ENCODE assay signal across 8 mouse cellular contexts in genomic region chr3:69004055-69004436, GRCm38 (mm10). TPM values are rescaled to one million over a fixed set of nuclear protein-coding genes. Genes with fewer than 3 reads are reported as not detected.
A peak's percentile ranks its signal among the peaks of the same experiment; 100 is the strongest.
DNase-seq lines count a peak whose midpoint lies in the region; ATAC-seq and TF ChIP-seq lines count a peak whose summit lies in the region.

No protein-coding gene starts in this region.

- WGBS in heart, embryonic 15.5 days: 0% methylated on average over 7 of the region's 7 CpGs
- WGBS in forebrain, postnatal 0 days: under 1% methylated on average over 7 of the region's 7 CpGs
- WGBS in macrophage (ENCODE audit: missing documents): 3% methylated on average over 7 of the region's 7 CpGs

- no peak; a peak in 1 of 6 replicates for TF ChIP-seq CTCF in MEL (IDR thresholded peaks at IDR 0.05 in 2 of 3, conservative IDR thresholded peaks at IDR 0.05 in 1 of 3; ENCODE audit: control insufficient read depth in 1 of 3, insufficient read depth in 1 of 3, low read depth in 2 of 3, low read length in 3 of 3, poor library complexity in 1 of 3, severe bottlenecking in 1 of 3)
- TF ChIP-seq CTCF in forebrain, postnatal 0 days (IDR thresholded peaks at IDR 0.05; ENCODE audit: low read depth): peak; percentile 52

- DNase-seq in heart, adult 8-10 months (ENCODE audit: low spot score): no peak
- DNase-seq in MEL (ENCODE audit: low read depth, low spot score): no peak
- no peak for DNase-seq in forebrain, postnatal 0 days
- DNase-seq in cerebellum, adult 11 months: no peak
- no peak for DNase-seq in frontal cortex, postnatal 25 days (ENCODE audit: low spot score in 2 of 2)
- no peak for DNase-seq in right cerebral cortex, postnatal 36 days (ENCODE audit: low spot score in 2 of 2)

- H3K27ac ChIP-seq in heart, embryonic 15.5 days: peak overlapping the region; percentile 96
- peak overlapping the region; percentile 30 for H3K27ac ChIP-seq in MEL (ENCODE audit: control insufficient read depth, low read depth, low read length)
- H3K27ac ChIP-seq in forebrain, postnatal 0 days (ENCODE audit: low read depth, low read length): peak overlapping the region; percentile 62; the same call in 1 of the 2 replicates
- peak overlapping the region; percentile 93; the same call in 1 of the 2 replicates for H3K27ac ChIP-seq in macrophage

- H3K27me3 ChIP-seq in heart, embryonic 15.5 days: no peaks in the 10 kb centered on the region
- no peaks in the 10 kb centered on the region for H3K27me3 ChIP-seq in MEL (ENCODE audit: control insufficient read depth in 1 of 2, insufficient read depth in 2 of 2, low read length in 2 of 2)
- H3K27me3 ChIP-seq in forebrain, postnatal 0 days (ENCODE audit: insufficient read depth, low read length): no peaks in the 10 kb centered on the region

- H3K4me3 ChIP-seq in heart, embryonic 15.5 days: peak overlapping the region; percentile 93
- H3K4me3 ChIP-seq in MEL (ENCODE audit: control insufficient read depth in 1 of 2, insufficient read depth in 1 of 2, low read depth in 2 of 2, low read length in 2 of 2): peak overlapping the region; percentile 86 to 94
- peak overlapping the region; percentile 91 for H3K4me3 ChIP-seq in forebrain, postnatal 0 days (ENCODE audit: low read depth, low read length)
- H3K4me3 ChIP-seq in macrophage (ENCODE audit: inconsistent target): peak overlapping the region; percentile 94

- H3K4me1 ChIP-seq in heart, embryonic 15.5 days (replicated peaks): peaks cover 15% of the 10 kb centered on the region
- peaks cover 2 to 10% of the 10 kb centered on the region in 2 experiments; a peak in 2 of 4 replicates for H3K4me1 ChIP-seq in MEL (ENCODE audit: control insufficient read depth in 1 of 2, insufficient read depth in 2 of 2, low read length in 2 of 2)
- peaks cover 9% of the 10 kb centered on the region; the same call in 1 of the 2 replicates for H3K4me1 ChIP-seq in forebrain, postnatal 0 days (ENCODE audit: insufficient read depth)

- peaks cover 38% of the 10 kb centered on the region for H3K79me2 ChIP-seq in MEL (ENCODE audit: control insufficient read depth, insufficient read depth, low read length, poor library complexity)
- H3K79me2 ChIP-seq in macrophage (ENCODE audit: inconsistent target): peaks cover 55% of the 10 kb centered on the region

- TF ChIP-seq RAD21 in MEL (IDR thresholded peaks at IDR 0.05; ENCODE audit: low read depth, low read length): no peak

- H3K36me3 ChIP-seq in heart, embryonic 15.5 days: no peaks in the 10 kb centered on the region
- H3K36me3 ChIP-seq in MEL (ENCODE audit: control insufficient read depth in 1 of 2, insufficient read depth in 2 of 2, low read length in 2 of 2) (peaks cover 13 to 18% of the 10 kb centered on the region in 2 experiments), macrophage (ENCODE audit: inconsistent target) (no peaks in the 10 kb centered on the region)
- H3K36me3 ChIP-seq in forebrain, postnatal 0 days (ENCODE audit: insufficient read depth): no peaks in the 10 kb centered on the region

- H3K4me2 ChIP-seq in heart, embryonic 15.5 days: peak overlapping the region; percentile 73
- peak overlapping the region; percentile 61 for H3K4me2 ChIP-seq in forebrain, postnatal 0 days (ENCODE audit: low read depth)

- no peak for ATAC-seq in heart, embryonic 15.5 days (replicated peaks; ENCODE audit: insufficient number of reproducible peaks, insufficient read depth, low FRiP score, low read depth)
- peak; percentile 12 for ATAC-seq in forebrain, postnatal 0 days

- H3K9me3 ChIP-seq in heart, embryonic 15.5 days (replicated peaks): no peaks in the 10 kb centered on the region
- H3K9me3 ChIP-seq in MEL (replicated peaks; ENCODE audit: insufficient read depth, low read length): no peaks in the 10 kb centered on the region
- no peaks in the 10 kb centered on the region for H3K9me3 ChIP-seq in forebrain, postnatal 0 days (ENCODE audit: low read length)

- H3K9ac ChIP-seq in heart, embryonic 15.5 days: peak overlapping the region; percentile 60
- peak overlapping the region; percentile 90 for H3K9ac ChIP-seq in MEL (ENCODE audit: control insufficient read depth, low read depth, low read length, poor library complexity, severe bottlenecking)
- H3K9ac ChIP-seq in forebrain, postnatal 0 days: peak overlapping the region; percentile 51

- TF ChIP-seq EP300 in MEL (IDR thresholded peaks at IDR 0.05; ENCODE audit: low read depth in 1 of 2, low read length in 2 of 2): no peak

- TF ChIP-seq POLR2A in MEL (IDR thresholded peaks at IDR 0.05; ENCODE audit: control insufficient read depth in 1 of 2, insufficient read depth in 1 of 2, low read depth in 1 of 2, low read length in 2 of 2, poor library complexity in 1 of 2): no peak

TF ChIP-seq in MEL, 35 proteins besides CTCF, POLR2A, EP300 and RAD21:
- TF ChIP-seq MYC (IDR thresholded peaks at IDR 0.05; ENCODE audit: low read depth, low read length) (no peak), ZKSCAN1 (IDR thresholded peaks at IDR 0.05; ENCODE audit: low read depth, low read length) (no peak), UBTF (IDR thresholded peaks at IDR 0.05; ENCODE audit: borderline replicate concordance, insufficient read depth, low read depth, low read length) (no peak), SMC3 (IDR thresholded peaks at IDR 0.05; ENCODE audit: low read depth, low read length) (no peak), KAT2A (conservative IDR thresholded peaks at IDR 0.05; ENCODE audit: low read depth, low read length) (no peak), TCF12 (IDR thresholded peaks at IDR 0.05; ENCODE audit: low read depth, low read length) (no peak; the same call in 1 of the 2 replicates), HCFC1 (IDR thresholded peaks at IDR 0.05; ENCODE audit: low read depth, low read length) (no peak), SIN3A (IDR thresholded peaks at IDR 0.05; ENCODE audit: low read length) (no peak), NRF1 (IDR thresholded peaks at IDR 0.05; ENCODE audit: insufficient read depth, low read depth, low read length, poor library complexity, severe bottlenecking) (no peak), E2F4 (IDR thresholded peaks at IDR 0.05; ENCODE audit: borderline replicate concordance, low read depth, low read length) (no peak)

RNA-seq across cellular contexts. Expression of gene Ift80, which starts 0.3 kb away (rescaled TPM):
- polyA plus RNA-seq in heart, embryonic 15.5 days (2015; fragmentation: Nextera tagmentation; extraction: Ambion mirVana): 8.4 and 10.0 TPM in 2 replicates
- 1 to 10 TPM; 3.9 to 8.2 (median 5.2) TPM for total RNA-seq in heart, adult 8-10 months (2022)
- total RNA-seq in MEL (2012; rRNA removed): 4.6 and 6.3 TPM in 2 replicates
- polyA plus RNA-seq in MEL (2012; ENCODE audit: insufficient read depth in 1 of 2, insufficient read length in 2 of 2, low read depth in 1 of 2, low replicate concordance in 2 of 2, missing spikeins in 1 of 2) (1 to 10 TPM in 1 of 2 experiments, not detected in 1; 8.4 TPM), macrophage (2018) (1.2 to 3.4 TPM (median 3.0 TPM) in 3 replicates)
- total RNA-seq in forebrain, postnatal 0 days (2014; rRNA removed): 8.9 and 9.2 TPM in 2 replicates
- 2.6 and 3.8 TPM in 2 replicates for polyA plus RNA-seq in forebrain, postnatal 0 days (2015; fragmentation: Nextera tagmentation; extraction: Ambion mirVana)
- total RNA-seq in macrophage (2018; cell fraction: chromatin; rRNA removed): 10 to 100 TPM in 21 of 26 experiments, 1 to 10 TPM in 5; 3.5 to 53.6 (median 31.9) TPM
- total RNA-seq in macrophage (2018; cell fraction: cytosol; rRNA removed): 1 to 10 TPM; 1.4 to 3.9 (median 2.5) TPM
- total RNA-seq in macrophage (2018; cell fraction: nucleus; rRNA removed): 10 to 100 TPM in 11 of 26 experiments, 1 to 10 TPM in 15; 3.3 to 42.8 (median 9.3) TPM

RNA-seq across cellular contexts. Expression of gene Smc4, which starts 0.5 kb away (rescaled TPM):
- polyA plus RNA-seq in heart, embryonic 15.5 days (2015; fragmentation: Nextera tagmentation; extraction: Ambion mirVana): 147 and 160 TPM in 2 replicates
- 10 to 100 TPM; 10.0 to 12.2 (median 11.4) TPM for total RNA-seq in heart, adult 8-10 months (2022)
- total RNA-seq in MEL (2012; rRNA removed): 75.9 and 86.7 TPM in 2 replicates
- 1,000 to 10,000 TPM in 1 of 2 experiments, 10 to 100 TPM in 1; 88.7 to 1,112 TPM for polyA plus RNA-seq in MEL (2012; ENCODE audit: insufficient read depth in 1 of 2, insufficient read length in 2 of 2, low read depth in 1 of 2, low replicate concordance in 2 of 2, missing spikeins in 1 of 2)
- total RNA-seq in forebrain, postnatal 0 days (2014; rRNA removed): 16.4 and 21.1 TPM in 2 replicates
- polyA plus RNA-seq in forebrain, postnatal 0 days (2015; fragmentation: Nextera tagmentation; extraction: Ambion mirVana): 19.4 and 30.2 TPM in 2 replicates
- total RNA-seq in macrophage (2018; cell fraction: chromatin; rRNA removed): 100 to 1,000 TPM in 20 of 26 experiments, 10 to 100 TPM in 6; 75.2 to 232 (median 125) TPM
- 10 to 100 TPM; 21.7 to 43.9 (median 29.9) TPM for total RNA-seq in macrophage (2018; cell fraction: cytosol; rRNA removed)
- 100 to 1,000 TPM in 2 of 26 experiments, 10 to 100 TPM in 24; 33.8 to 118 (median 62.0) TPM for total RNA-seq in macrophage (2018; cell fraction: nucleus; rRNA removed)
- 33.6 to 68.6 TPM (median 37.7 TPM) in 3 replicates for polyA plus RNA-seq in macrophage (2018)

RNA-seq across cellular contexts. Expression of gene Trim59, which starts 40.5 kb away (rescaled TPM):
- polyA plus RNA-seq in heart, embryonic 15.5 days (2015; fragmentation: Nextera tagmentation; extraction: Ambion mirVana): 62.9 and 67.1 TPM in 2 replicates
- 1 to 10 TPM in 2 of 4 experiments, under 1 TPM in 2; 0.90 to 2.7 (median 1.3) TPM for total RNA-seq in heart, adult 8-10 months (2022)
- total RNA-seq in MEL (2012; rRNA removed): 11.3 and 14.8 TPM in 2 replicates
- polyA plus RNA-seq in MEL (2012; ENCODE audit: insufficient read depth in 1 of 2, insufficient read length in 2 of 2, low read depth in 1 of 2, low replicate concordance in 2 of 2, missing spikeins in 1 of 2): 10 to 100 TPM in 1 of 2 experiments, not detected in 1; 17.4 TPM
- total RNA-seq in forebrain, postnatal 0 days (2014; rRNA removed): 8.0 and 8.6 TPM in 2 replicates
- 21.3 and 22.1 TPM in 2 replicates for polyA plus RNA-seq in forebrain, postnatal 0 days (2015; fragmentation: Nextera tagmentation; extraction: Ambion mirVana)
- 10 to 100 TPM in 3 of 26 experiments, 1 to 10 TPM in 19, under 1 TPM in 3, not detected in 1; 0.71 to 13.3 (median 3.9) TPM for total RNA-seq in macrophage (2018; cell fraction: chromatin; rRNA removed)
- total RNA-seq in macrophage (2018; cell fraction: cytosol; rRNA removed): 1 to 10 TPM; 1.3 to 6.6 (median 2.7) TPM
- 10 to 100 TPM in 2 of 26 experiments, 1 to 10 TPM in 23, under 1 TPM in 1; 0.69 to 13.9 (median 4.1) TPM for total RNA-seq in macrophage (2018; cell fraction: nucleus; rRNA removed)
- 4.2 to 5.4 TPM (median 4.8 TPM) in 3 replicates for polyA plus RNA-seq in macrophage (2018)

Comparison
In these comparisons a context has a peak if more than half of its experiments do, and no peak if none do; other contexts are left out.
1. H3K27ac ChIP-seq: peak in every context shown above with its lines; median percentile 96 in heart, embryonic 15.5 days; 93 in macrophage; 62 in forebrain, postnatal 0 days; 30 in MEL.